Mouse (Mus musculus): ENCODE data around the gene Gm28635. TPM values are rescaled to one million over a fixed set of nuclear protein-coding genes. Genes with fewer than 3 reads are reported as not detected.

Gene Gm28635
- polyA plus RNA-seq, 1 experiment from 2014 or later: not detected

GRCm38 (mm10) chr2:84619646-84620340, 58.0 kb downstream of the Gm28635 start:
- ATAC-seq (ENCODE audit: insufficient number of reproducible peaks, low FRiP score, low TSS enrichment, low read depth): no peak
- Histone ChIP-seq H3K4me1 (peaks cover 5% of the 10 kb centered on the region), H3K27me3 (no peaks in the 10 kb centered on the region), H3K4me3 (replicated peaks) (no peak overlapping the region), H3K9me3 (replicated peaks) (no peaks in the 10 kb centered on the region), H3K4me2 (replicated peaks) (no peak overlapping the region), H3K27ac (replicated peaks) (no peak overlapping the region), H3K36me3 (peaks cover 51% of the 10 kb centered on the region), H3K9ac (no peak overlapping the region)
- 95% methylated on average over 21 of the region's 21 CpGs for WGBS

DNA sequence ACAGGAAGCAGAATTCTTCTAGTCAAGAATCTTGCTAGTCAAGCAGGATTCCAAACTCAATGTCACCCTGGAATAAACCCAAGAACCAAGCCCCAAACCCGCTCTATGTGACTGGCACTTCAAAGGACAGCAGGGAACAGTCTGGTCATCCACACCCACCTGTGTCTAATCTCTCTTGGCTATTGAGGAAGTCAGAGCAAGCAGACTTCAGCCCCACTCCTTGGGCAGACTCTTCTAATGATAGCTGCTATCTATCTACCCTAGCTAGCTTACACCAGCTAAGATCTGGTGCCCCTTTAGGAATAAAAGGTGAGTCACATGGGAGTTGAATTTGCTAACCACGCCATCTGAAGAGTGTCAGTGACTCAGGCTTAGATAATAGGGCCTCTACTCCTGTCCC, 58.9 kb downstream of the Gm28635 start:
- H3K4me2 ChIP-seq (replicated peaks): no peak overlapping the region
- no peaks in the 10 kb centered on the region for H3K27me3 ChIP-seq
- peaks cover 59% of the 10 kb centered on the region for H3K36me3 ChIP-seq
- H3K4me3 ChIP-seq (replicated peaks): no peak overlapping the region
- ATAC-seq (ENCODE audit: insufficient number of reproducible peaks, low FRiP score, low TSS enrichment, low read depth): no peak
- no peaks in the 10 kb centered on the region for H3K9me3 ChIP-seq (replicated peaks)
- WGBS: 77% methylated on average over 2 of the region's 2 CpGs
- H3K9ac ChIP-seq: no peak overlapping the region
- peaks cover 5% of the 10 kb centered on the region for H3K4me1 ChIP-seq
- H3K27ac ChIP-seq (replicated peaks): no peak overlapping the region

DNA sequence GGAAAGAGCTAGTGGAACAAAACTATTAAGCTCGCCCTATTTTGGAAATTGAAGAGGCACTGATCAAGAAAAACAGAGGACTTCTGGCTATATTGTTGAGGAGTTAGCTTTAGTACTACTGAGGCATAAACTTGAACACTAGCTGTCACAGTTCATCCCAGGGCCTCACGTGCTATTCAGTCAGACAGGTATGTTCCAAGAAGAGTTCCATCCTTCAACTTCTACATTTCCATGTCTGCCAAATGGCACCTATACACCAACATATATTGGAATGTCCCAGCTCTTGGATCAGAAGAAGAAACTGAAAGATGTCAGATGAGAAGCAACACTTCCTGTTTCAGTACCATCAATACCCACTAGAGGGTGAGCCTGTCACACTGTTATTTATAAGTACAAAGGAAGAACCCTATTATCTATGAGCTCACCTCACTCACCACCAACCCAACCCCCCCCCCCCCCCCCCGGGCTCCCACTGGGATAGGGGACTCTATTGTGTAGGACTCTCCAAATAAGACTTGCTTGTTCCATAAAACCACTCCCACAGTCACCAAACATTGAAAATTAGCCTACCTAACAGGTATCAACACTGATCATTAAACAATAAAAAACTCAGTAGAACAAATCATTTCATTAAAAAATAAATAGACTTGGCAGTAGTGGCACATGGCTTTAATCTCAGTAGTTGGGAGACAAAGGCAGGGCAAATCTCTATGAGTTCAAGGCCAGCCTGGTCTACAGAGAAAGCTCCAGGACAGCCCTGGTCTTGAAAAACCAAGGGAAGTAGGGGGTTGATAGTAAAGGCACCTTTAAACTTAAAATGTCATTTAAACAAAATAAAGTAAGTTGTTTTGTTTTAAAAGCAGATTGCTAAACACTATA, 60.0 kb downstream of the Gm28635 start:
- WGBS: 64% methylated on average over 3 of the region's 3 CpGs

GRCm38 (mm10) chr2:84612764-84613163, 65.1 kb downstream of the Gm28635 start:
- 96% methylated on average over 6 of the region's 6 CpGs for WGBS
- Histone ChIP-seq H3K27ac (replicated peaks) (no peak overlapping the region), H3K4me1 (no peaks in the 10 kb centered on the region), H3K4me3 (replicated peaks) (no peak overlapping the region), H3K9ac (no peak overlapping the region), H3K36me3 (peaks cover 90% of the 10 kb centered on the region), H3K4me2 (replicated peaks) (no peak overlapping the region), H3K9me3 (replicated peaks) (no peaks in the 10 kb centered on the region), H3K27me3 (no peaks in the 10 kb centered on the region)
- no peak for ATAC-seq (ENCODE audit: insufficient number of reproducible peaks, low FRiP score, low TSS enrichment, low read depth)

More for the DNA sequence above, 60.0 kb downstream of the Gm28635 start:
- no peak overlapping the region for H3K4me3 ChIP-seq (replicated peaks)
- peaks cover 65% of the 10 kb centered on the region for H3K36me3 ChIP-seq
- H3K9ac ChIP-seq: no peak overlapping the region
- no peaks in the 10 kb centered on the region for H3K27me3 ChIP-seq
- 0 out of 2 replicates have a peak, but pooled peaks have one; percentile 57 for ATAC-seq (ENCODE audit: insufficient number of reproducible peaks, low FRiP score, low TSS enrichment, low read depth)
- H3K27ac ChIP-seq (replicated peaks): no peak overlapping the region
- H3K4me1 ChIP-seq: no peaks in the 10 kb centered on the region
- no peak overlapping the region for H3K4me2 ChIP-seq (replicated peaks)
- no peaks in the 10 kb centered on the region for H3K9me3 ChIP-seq (replicated peaks)

DNA sequence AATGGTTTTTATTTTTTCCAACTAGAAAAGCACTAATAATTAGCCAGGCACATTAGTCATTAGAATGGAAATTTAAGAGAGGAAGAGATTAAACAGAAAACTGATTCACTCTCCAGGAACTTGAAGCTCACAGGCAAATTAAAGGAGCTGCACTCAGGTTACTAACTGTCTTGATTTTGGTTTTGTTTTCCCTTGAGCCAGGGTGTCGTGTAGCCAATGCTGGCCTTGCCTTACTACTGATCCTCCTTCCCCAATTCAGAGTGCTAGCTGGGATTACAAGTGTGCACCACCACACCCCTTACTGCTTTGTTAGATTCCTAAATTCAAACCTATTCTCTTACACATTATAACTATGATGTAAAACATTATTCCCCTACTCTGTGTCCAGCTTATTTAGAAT, 70.0 kb downstream of the Gm28635 start:
- ATAC-seq (ENCODE audit: insufficient number of reproducible peaks, low FRiP score, low TSS enrichment, low read depth): no peak
- no peak overlapping the region for H3K4me2 ChIP-seq (replicated peaks)
- 72% methylated on average over 1 of the region's 1 CpGs for WGBS

GRCm38 (mm10) chr2:84600977-84601376, 76.9 kb downstream of the Gm28635 start:
- no peak overlapping the region for H3K4me2 ChIP-seq (replicated peaks)
- no peaks in the 10 kb centered on the region for H3K9me3 ChIP-seq (replicated peaks)
- H3K4me3 ChIP-seq (replicated peaks): no peak overlapping the region
- H3K4me1 ChIP-seq: no peaks in the 10 kb centered on the region
- no peak overlapping the region for H3K27ac ChIP-seq (replicated peaks)
- WGBS: 67% methylated on average over 2 of the region's 2 CpGs
- H3K9ac ChIP-seq: no peak overlapping the region
- H3K36me3 ChIP-seq: peaks cover 64% of the 10 kb centered on the region
- no peak for ATAC-seq (ENCODE audit: insufficient number of reproducible peaks, low FRiP score, low TSS enrichment, low read depth)
- no peaks in the 10 kb centered on the region for H3K27me3 ChIP-seq

More for the DNA sequence above, 70.0 kb downstream of the Gm28635 start:
- Histone ChIP-seq H3K9ac (no peak overlapping the region), H3K4me1 (no peaks in the 10 kb centered on the region), H3K9me3 (replicated peaks) (no peaks in the 10 kb centered on the region), H3K4me3 (replicated peaks) (no peak overlapping the region), H3K36me3 (peaks cover 78% of the 10 kb centered on the region), H3K27me3 (no peaks in the 10 kb centered on the region), H3K27ac (replicated peaks) (no peak overlapping the region)

DNA sequence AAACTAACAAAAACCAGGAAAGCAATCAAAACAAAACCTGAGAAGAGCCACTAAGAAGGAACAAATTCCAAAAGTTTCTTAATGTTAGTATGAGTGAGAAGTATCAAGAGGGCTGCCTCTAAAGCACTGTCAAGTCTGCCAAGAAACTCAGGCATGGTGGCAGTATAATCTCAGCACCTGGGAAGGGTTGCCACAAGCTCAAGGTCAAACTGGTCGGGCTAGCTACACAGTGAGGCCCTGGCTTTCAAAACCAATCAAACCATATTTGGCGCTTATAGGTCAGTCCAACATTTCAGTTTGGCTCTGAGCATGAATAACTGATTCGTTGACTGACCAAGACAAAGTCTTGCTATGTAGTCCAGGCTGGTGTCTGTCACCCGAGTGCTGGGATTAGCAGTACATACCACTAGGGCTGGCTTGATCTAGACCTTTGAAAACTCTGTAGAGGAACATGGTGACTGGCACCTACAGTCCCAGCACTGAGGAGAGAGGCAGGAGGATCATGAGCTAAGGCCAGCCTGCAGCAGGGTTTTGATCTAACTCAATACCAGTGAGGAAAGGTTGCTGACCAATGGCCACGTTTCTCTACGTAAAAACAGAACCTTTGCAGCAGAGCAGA, 78.5 kb downstream of the Gm28635 start:
- WGBS: 94% methylated on average over 6 of the region's 6 CpGs

DNA sequence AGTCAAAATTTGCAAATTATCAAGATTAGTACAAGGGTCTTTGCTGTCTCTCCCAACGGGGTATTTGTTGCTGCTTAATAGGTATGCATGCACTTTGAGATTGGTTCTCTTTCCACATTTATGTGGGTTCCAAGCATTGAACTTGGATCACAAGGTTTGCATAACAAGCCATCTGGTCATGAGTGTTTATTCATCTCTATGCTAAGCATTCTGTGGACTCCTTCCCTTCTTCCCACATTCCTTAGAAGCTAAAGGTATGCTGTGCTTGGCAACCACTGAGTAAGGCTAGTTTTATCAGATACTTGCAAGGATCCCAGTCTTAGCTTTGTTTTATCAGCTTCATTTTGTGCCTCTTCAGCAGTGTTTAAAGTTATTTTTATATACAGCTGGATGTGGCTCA, 80.7 kb downstream of the Gm28635 start:
- Histone ChIP-seq H3K9me3 (replicated peaks) (no peaks in the 10 kb centered on the region), H3K27ac (replicated peaks) (no peak overlapping the region), H3K9ac (no peak overlapping the region), H3K27me3 (no peaks in the 10 kb centered on the region), H3K4me3 (replicated peaks) (no peak overlapping the region), H3K36me3 (peaks cover 43% of the 10 kb centered on the region), H3K4me1 (no peaks in the 10 kb centered on the region), H3K4me2 (replicated peaks) (no peak overlapping the region)
- WGBS: 93% methylated on average over 1 of the region's 1 CpGs
- ATAC-seq (ENCODE audit: insufficient number of reproducible peaks, low FRiP score, low TSS enrichment, low read depth): no peak

More for the DNA sequence above, 78.5 kb downstream of the Gm28635 start:
- H3K4me2 ChIP-seq (replicated peaks): no peak overlapping the region
- ATAC-seq (ENCODE audit: insufficient number of reproducible peaks, low FRiP score, low TSS enrichment, low read depth): no peak
- no peak overlapping the region for H3K27ac ChIP-seq (replicated peaks)
- H3K9me3 ChIP-seq (replicated peaks): no peaks in the 10 kb centered on the region
- H3K4me3 ChIP-seq (replicated peaks): no peak overlapping the region
- H3K9ac ChIP-seq: no peak overlapping the region
- H3K36me3 ChIP-seq: peaks cover 55% of the 10 kb centered on the region
- no peaks in the 10 kb centered on the region for H3K4me1 ChIP-seq
- no peaks in the 10 kb centered on the region for H3K27me3 ChIP-seq

- no peak overlapping the region for H3K4me3 ChIP-seq (replicated peaks)
- H3K4me1 ChIP-seq: no peaks in the 10 kb centered on the region
- ATAC-seq (ENCODE audit: insufficient number of reproducible peaks, low FRiP score, low TSS enrichment, low read depth): no peak
- H3K4me2 ChIP-seq (replicated peaks): no peak overlapping the region
- WGBS: 92% methylated on average over 8 of the region's 8 CpGs
- peaks cover 22% of the 10 kb centered on the region; the same call in 1 of the 2 replicates for H3K36me3 ChIP-seq
- no peak overlapping the region for H3K9ac ChIP-seq
- no peak overlapping the region for H3K27ac ChIP-seq (replicated peaks)
- no peaks in the 10 kb centered on the region for H3K9me3 ChIP-seq (replicated peaks)
- no peaks in the 10 kb centered on the region for H3K27me3 ChIP-seq
These were observed 85.0 kb downstream of the Gm28635 start for GRCm38 (mm10) chr2:84592801-84593200.

- no peak for ATAC-seq (ENCODE audit: insufficient number of reproducible peaks, low FRiP score, low TSS enrichment, low read depth)
- Histone ChIP-seq H3K9ac (no peak overlapping the region), H3K4me1 (no peaks in the 10 kb centered on the region), H3K9me3 (replicated peaks) (no peaks in the 10 kb centered on the region), H3K27me3 (no peaks in the 10 kb centered on the region), H3K4me2 (replicated peaks) (no peak overlapping the region), H3K4me3 (replicated peaks) (no peak overlapping the region), H3K27ac (replicated peaks) (no peak overlapping the region), H3K36me3 (peaks cover 10% of the 10 kb centered on the region; the same call in 1 of the 2 replicates)
- 82% methylated on average over 8 of the region's 8 CpGs for WGBS
These were observed 92.1 kb downstream of the Gm28635 start for GRCm38 (mm10) chr2:84585700-84586099.

DNA sequence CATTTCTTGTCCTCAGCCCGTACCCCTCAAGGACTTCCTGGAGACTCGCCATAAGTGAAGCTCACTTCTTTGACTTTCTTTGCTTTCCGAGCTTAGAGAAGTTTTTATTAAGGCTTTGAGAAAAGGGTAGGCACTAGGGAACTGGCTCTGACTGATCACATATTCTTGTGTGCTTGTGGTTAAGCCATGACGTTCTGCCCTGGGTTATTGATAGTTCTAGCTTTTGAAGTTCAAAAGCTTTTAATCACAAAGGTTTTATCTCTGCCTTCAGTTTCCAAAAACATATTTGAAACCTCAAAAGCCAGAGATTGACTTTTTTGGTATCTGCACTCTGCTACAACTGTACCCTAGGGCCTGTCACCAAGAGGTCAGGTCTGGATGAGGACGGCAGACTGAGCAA, 95.6 kb downstream of the Gm28635 start:
- Histone ChIP-seq H3K4me1 (no peaks in the 10 kb centered on the region), H3K9me3 (replicated peaks) (no peaks in the 10 kb centered on the region), H3K4me2 (replicated peaks) (no peak overlapping the region), H3K36me3 (no peaks in the 10 kb centered on the region), H3K9ac (no peak overlapping the region), H3K27me3 (no peaks in the 10 kb centered on the region), H3K27ac (replicated peaks) (0 out of 2 replicates have a peak overlapping the region, but pooled peaks have one; percentile 14), H3K4me3 (replicated peaks) (no peak overlapping the region)
- ATAC-seq (ENCODE audit: insufficient number of reproducible peaks, low FRiP score, low TSS enrichment, low read depth): no peak
- 51% methylated on average over 5 of the region's 5 CpGs for WGBS
